Mouse (Mus musculus) E14TG2a.4 (cell line): ENCODE data around the gene Lancl2.

Experiments used
- CTCF ChIP-seq: conservative IDR thresholded peaks from 2 replicates; pipeline ENCODE4 v1.5.1; 2014; ENCODE audit warnings: low read length
- NANOG ChIP-seq: IDR thresholded peaks from 2 replicates; pipeline ENCODE4 v1.6.1; 2014; ENCODE audit warnings: borderline replicate concordance, low read length, mixed read lengths
- POU5F1 ChIP-seq: IDR thresholded peaks from 2 replicates; pipeline ENCODE4 v1.6.1; 2014; ENCODE audit warnings: low read length, borderline replicate concordance

DNA sequence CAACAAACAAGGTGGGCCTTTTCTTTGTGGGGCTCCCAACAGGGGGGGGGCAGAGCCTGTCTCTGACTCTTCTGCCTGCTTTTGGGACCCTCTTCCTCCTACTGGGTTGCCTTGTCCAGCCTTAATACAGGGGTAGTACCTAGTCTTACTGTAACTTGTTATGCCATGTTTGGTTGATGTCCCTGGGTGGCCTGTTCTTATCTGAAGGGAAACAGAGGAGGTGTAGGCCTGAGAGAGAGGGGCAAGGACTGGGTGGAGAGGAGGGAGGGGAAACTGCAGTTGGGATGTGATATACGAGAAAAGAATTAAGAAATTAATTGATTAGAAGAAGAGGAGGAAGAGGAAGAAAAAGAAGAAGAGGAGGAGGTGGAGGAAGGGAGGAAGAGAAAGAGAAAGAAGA lies 63.9 kb downstream of the Lancl2 start:
- TF ChIP-seq CTCF (no peak), NANOG (no peak), POU5F1 (no peak)
